9 mouse cellular contexts compared by ENCODE assay signal in the genomic region with DNA sequence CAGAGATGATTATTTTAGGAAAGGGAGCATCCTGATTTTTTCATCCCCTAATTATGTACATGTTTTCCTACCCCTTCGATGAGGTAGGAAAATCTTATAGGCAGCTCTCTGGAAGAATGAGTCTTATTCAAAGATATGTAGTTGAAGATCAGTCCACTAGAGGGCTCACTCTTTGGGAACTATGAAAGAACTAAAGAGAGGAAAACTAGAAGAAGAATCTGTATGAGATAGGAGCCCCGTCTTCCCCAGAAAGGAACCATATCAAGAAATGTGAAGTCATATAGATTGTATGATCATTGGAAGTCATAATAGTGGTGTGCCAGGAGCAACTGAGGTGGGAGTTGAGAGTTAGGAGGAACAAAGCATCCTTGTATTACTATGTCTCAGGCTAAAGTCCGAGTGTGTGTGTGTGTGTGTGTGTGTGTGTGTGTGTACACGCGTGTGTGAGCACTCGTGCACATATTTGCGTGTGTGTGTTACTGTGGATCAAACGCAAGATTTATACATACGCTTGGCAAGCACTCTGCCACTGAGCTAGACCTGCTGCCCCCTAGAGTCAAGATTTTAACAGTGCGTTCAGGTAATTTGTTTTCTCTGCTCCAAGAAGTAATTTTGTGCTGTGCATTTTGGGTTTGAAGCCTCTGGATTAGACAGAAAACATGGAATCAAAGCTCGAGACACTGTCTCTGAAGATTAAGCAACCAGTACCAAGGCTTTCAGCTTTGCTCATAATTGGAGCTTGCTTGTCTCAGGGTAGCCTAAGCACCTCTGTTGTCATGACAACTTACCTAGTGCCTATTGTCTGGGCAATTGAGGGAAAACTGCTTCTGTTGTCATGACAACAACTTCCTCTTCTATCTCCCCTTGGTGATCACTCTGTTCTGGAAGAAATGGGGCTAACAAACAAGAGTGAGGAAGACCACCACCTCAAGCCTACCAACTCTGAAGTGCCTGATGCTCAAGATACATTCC. TPM values are rescaled to one million over a fixed set of nuclear protein-coding genes. Genes with fewer than 3 reads are reported as not detected.
A peak's percentile ranks its signal among the peaks of the same experiment; 100 is the strongest.
DNase-seq lines count a peak whose midpoint lies in the region; ATAC-seq and TF ChIP-seq lines count a peak whose summit lies in the region.
"Had no signal": no experiment of that assay in that cellular context is flagged by ENCODE, and none has a peak within 500 bp of the region (broad histone marks: within the 10 kb centered on the region; RNA-seq: fewer than 3 reads in every experiment).

No protein-coding gene starts in this region.

- TF ChIP-seq EP300 in lung, postnatal 0 days (IDR thresholded peaks at IDR 0.05), result no peak

- no peak overlapping the region for H3K27ac ChIP-seq in lung, postnatal 0 days (ENCODE audit: low read length)

- DNase-seq in cerebellum, postnatal 10 days, result peak; percentile 18 to 65
- no peak for DNase-seq in cerebellum, adult 18-20 months
- DNase-seq in lung, postnatal 0 days (ENCODE audit: low spot score), result peak; percentile 36
- DNase-seq in lung, postnatal 25 days (ENCODE audit: low spot score), result no peak
- peak; percentile 68 for DNase-seq in embryo, embryonic 10.5 days (ENCODE audit: low spot score)
- DNase-seq in mesoderm, embryonic 11.5 days (ENCODE audit: low read depth, low spot score), result peak; percentile 36
- no peak for DNase-seq in spleen, postnatal 14 days (ENCODE audit: low spot score in 2 of 2)
- no peak for DNase-seq in adrenal gland, postnatal 14 days

- ATAC-seq in lung, postnatal 0 days, result peak; percentile 38; the same call in 1 of the 2 replicates

- 61% methylated on average over 11 of the region's 11 CpGs for WGBS in lung, postnatal 0 days

- H3K9ac ChIP-seq in lung, postnatal 0 days (replicated peaks; ENCODE audit: low read depth), result no peak overlapping the region

- H3K36me3 ChIP-seq in lung, postnatal 0 days (ENCODE audit: insufficient read depth, low read length), result no peaks in the 10 kb centered on the region

- no peaks in the 10 kb centered on the region for H3K27me3 ChIP-seq in lung, postnatal 0 days (replicated peaks; ENCODE audit: insufficient read depth, low read length)

- H3K9me3 ChIP-seq in lung, postnatal 0 days (ENCODE audit: low read length), result no peaks in the 10 kb centered on the region
- H3K9me3 ChIP-seq: G1E had no signal

- no peak overlapping the region for H3K4me3 ChIP-seq in lung, postnatal 0 days (ENCODE audit: low read depth, low read length)

- no peaks in the 10 kb centered on the region for H3K4me1 ChIP-seq in lung, postnatal 0 days (ENCODE audit: insufficient read depth, low read depth, low read length)

- no peak overlapping the region for H3K4me2 ChIP-seq in lung, postnatal 0 days (replicated peaks; ENCODE audit: low read depth, low read length)

- TF ChIP-seq CTCF in lung, postnatal 0 days (IDR thresholded peaks at IDR 0.05), result peak; percentile 55

RNA-seq across cellular contexts. Expression of gene Morf4l2, which starts 17.9 kb away (rescaled TPM):
- 293 and 313 TPM in 2 replicates for polyA plus RNA-seq in lung, postnatal 0 days (2015; fragmentation: Nextera tagmentation; extraction: Ambion mirVana)
- 321 and 346 TPM in 2 replicates for total RNA-seq in adrenal gland, postnatal 14 days (2021)

RNA-seq across cellular contexts. Expression of gene Glra4, which starts 18.6 kb away (rescaled TPM):
- not detected in 2 replicates for polyA plus RNA-seq in lung, postnatal 0 days (2015; fragmentation: Nextera tagmentation; extraction: Ambion mirVana)
- not detected in 2 replicates for total RNA-seq in adrenal gland, postnatal 14 days (2021)
- total RNA-seq: G1E had no signal
- polyA plus RNA-seq: G1E had no signal

RNA-seq across cellular contexts. Expression of gene Tceal1, which starts 53.6 kb away (rescaled TPM):
- 12.2 and 12.3 TPM in 2 replicates for polyA plus RNA-seq in lung, postnatal 0 days (2015; fragmentation: Nextera tagmentation; extraction: Ambion mirVana)
- total RNA-seq in adrenal gland, postnatal 14 days (2021), result 6.9 and 7.6 TPM in 2 replicates
- polyA plus RNA-seq: G1E had no signal

Comparison
In these comparisons a context has a peak if more than half of its experiments do, and no peak if none do; other contexts are left out.
1. DNase-seq: peak in cerebellum, postnatal 10 days (2 of 2), lung, postnatal 0 days (single experiment), embryo, embryonic 10.5 days (single experiment) and mesoderm, embryonic 11.5 days (single experiment); none in cerebellum, adult 18-20 months (0 of 2), lung, postnatal 25 days (single experiment), spleen, postnatal 14 days (0 of 2) and adrenal gland, postnatal 14 days (single experiment).